Mouse (Mus musculus): ENCODE data around the gene S100a5.

- TF ChIP-seq POLR2A (IDR thresholded peaks at IDR 0.05; ENCODE audit: low read depth, low read length) (no peak), CTCF (IDR thresholded peaks at IDR 0.05; ENCODE audit: extremely low read depth, insufficient read depth, insufficient read length, insufficient replicate concordance) (no peak)
Measured at GRCm38 (mm10) chr3:90579433-90579832, 28.9 kb upstream of the S100a5 start.
